Mouse (Mus musculus): ENCODE results near the gene P3h3.

DNA sequence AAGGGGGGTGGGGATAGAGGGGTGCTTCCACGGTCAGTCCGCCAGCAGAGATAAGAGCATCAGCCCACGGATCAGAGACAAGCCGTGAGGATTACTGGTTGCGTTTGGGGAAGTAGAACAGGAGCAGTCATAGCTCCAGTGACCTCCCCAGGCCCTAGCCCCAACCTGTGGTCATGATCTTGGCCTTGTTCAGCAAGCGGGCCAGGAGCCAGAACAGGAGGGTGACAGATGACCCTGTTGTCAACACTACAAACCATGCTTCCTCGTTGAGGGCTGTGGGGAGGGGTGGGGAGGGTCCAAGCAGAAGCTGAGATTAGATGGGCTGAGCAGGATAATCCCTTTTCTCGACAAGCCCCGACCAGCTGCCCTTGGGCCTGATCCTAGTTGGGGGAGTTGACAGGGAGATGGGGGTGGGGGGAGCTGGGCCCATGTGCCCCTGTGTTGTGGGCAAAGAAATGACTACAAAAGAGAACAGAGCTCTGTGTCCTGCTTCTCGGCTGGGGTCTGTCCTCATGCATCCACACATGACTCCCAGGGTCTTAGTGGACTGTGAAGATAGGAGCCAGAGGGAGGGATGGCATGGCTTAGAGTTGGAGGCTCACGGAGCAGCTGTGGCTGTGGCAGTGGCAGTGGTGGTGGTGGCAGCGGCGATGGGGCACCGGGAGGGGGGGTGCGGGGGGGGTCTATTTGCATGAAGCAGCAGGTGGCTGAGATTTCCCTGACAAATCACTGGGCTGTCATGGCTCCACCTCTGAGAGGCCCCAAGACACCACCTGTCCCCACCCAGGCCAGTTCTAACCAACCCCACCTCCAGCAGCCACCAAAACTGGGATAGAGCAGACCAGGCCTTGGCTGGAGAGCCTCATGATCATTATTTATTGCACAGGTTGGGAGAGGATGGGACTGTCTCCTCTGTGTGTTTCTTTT lies 17.0 kb downstream of the P3h3 start, which contains the start of gene Gnb3:
- TF ChIP-seq CTCF (IDR thresholded peaks at IDR 0.05; ENCODE audit: extremely low read depth, insufficient read depth, insufficient read length, insufficient replicate concordance) (no peak), POLR2A (IDR thresholded peaks at IDR 0.05; ENCODE audit: low read depth, low read length) (no peak)
